Mouse (Mus musculus) midbrain, embryonic 10.5 days (tissue): ENCODE measurements around the gene Gm20837. TPM values are rescaled to one million over a fixed set of nuclear protein-coding genes. Genes with fewer than 3 reads are reported as not detected.
"Not testable (repeated sequence)": the region's sequence is repeated elsewhere in the genome, so short reads cannot be mapped to it uniquely, and the experiment has no call there.

Experiments used
- DNase-seq: peaks from one replicate; pipeline ENCODE4 v3.0.0-alpha.2; 2017; ENCODE audit warnings: low spot score
- H3K27ac ChIP-seq: fragments of 300-500 bp; sonication (generic); replicated peaks from 2 replicates; pipeline ENCODE4 v1.5.1; 2016; ENCODE audit warnings: mild to moderate bottlenecking
- H3K27me3 ChIP-seq: fragments of 300-500 bp; sonication (generic); 2 replicates; pipeline ENCODE4 v1.6.1; 2016; ENCODE audit warnings: low read depth, mild to moderate bottlenecking; ENCODE audit not compliant: poor library complexity, severe bottlenecking
- H3K36me3 ChIP-seq: fragments of 300-500 bp; sonication (generic); 2 replicates; pipeline ENCODE4 v1.6.1; 2016; ENCODE audit warnings: mild to moderate bottlenecking, moderate library complexity
- H3K4me1 ChIP-seq: fragments of 300-500 bp; sonication (generic); 2 replicates; pipeline ENCODE4 v1.6.1; 2016
- H3K4me3 ChIP-seq: fragments of 300-500 bp; sonication (generic); 2 replicates; pipeline ENCODE4 v1.5.1; 2016; ENCODE audit warnings: mild to moderate bottlenecking, moderate library complexity
- H3K9me3 ChIP-seq: fragments of 300-500 bp; sonication (generic); replicated peaks from 2 replicates; pipeline ENCODE4 v1.6.1; 2016; ENCODE audit warnings: mild to moderate bottlenecking
- WGBS: fragments of 180-500 bp; shearing (Covaris S2); methylation state at CpG from one replicate; pipeline ENCODE4 v1.1.7; 2016; 5-methylcytosine and 5-hydroxymethylcytosine counted together
- polyA plus RNA-seq: library from polyadenylated mRNA; unstranded; fragments of >200 nt; fragmentation: Nextera tagmentation; extraction: Ambion mirVana; gene quantifications from 2 replicates; pipeline ENCODE4 v1.2.1, GENCODE M21; 2016

Gm20837 gene
- polyA plus RNA-seq, result not detected in 2 replicates

GRCm38 (mm10) chrY:90400948-90401347, at the start of gene Gm20837:
Gm20837 (plus strand) TSS chrY:90401248.
- not testable (repeated sequence) for H3K27ac ChIP-seq, DNase-seq, H3K4me3 ChIP-seq, H3K36me3 ChIP-seq, H3K27me3 ChIP-seq, H3K9me3 ChIP-seq, H3K4me1 ChIP-seq
- WGBS, result no CpG with 5 or more reads among the region's 7 CpGs
